Mouse (Mus musculus) heart, postnatal 0 days (tissue): ENCODE measurements around the gene Aqp6.

Experiments
- CTCF ChIP-seq: IDR thresholded peaks from 2 replicates; pipeline ENCODE4 v1.5.1; 2016; ENCODE audit warnings: antibody characterized with exemption, control low read depth, low read depth
- EP300 ChIP-seq: IDR thresholded peaks from 2 replicates; pipeline ENCODE4 v1.6.1; 2016; ENCODE audit warnings: antibody characterized with exemption, low read depth

DNA sequence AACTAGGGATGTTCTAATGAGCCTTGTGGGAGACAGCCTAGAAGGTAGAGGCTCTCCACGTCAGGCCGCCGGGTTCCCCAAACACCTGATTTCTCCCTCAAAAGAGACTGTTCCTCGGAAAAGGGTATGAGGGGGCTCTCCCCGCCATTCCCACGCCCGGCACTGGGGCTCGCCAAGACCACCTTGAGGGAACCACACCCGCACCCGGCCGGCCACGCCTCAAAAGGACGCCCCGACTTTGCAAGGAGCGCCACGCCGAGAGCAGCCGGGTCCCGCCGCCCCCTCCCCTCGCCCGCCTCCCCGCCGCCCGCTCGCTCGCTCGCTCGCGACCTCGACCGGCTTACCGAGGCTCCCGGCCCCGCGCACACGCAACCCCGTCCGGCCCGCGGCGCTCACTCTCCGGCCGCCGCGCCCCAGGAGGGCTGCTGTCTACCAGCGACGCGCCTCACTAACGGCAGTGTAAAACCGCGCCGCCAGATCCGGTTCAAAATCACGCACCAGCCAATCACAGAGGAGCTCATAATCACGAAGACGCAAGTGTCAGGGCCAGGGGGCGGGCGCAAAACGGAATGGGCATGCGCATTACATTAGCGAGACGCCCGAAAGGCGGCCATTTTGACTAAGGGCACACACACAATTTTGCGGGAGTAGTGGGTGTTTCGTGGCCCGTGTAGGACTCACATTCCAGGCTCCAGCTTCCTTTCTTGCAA is 50.1 kb downstream of the Aqp6 start, which contains the start of gene Racgap1:
- no peak for TF ChIP-seq CTCF
- TF ChIP-seq EP300, result no peak
